Mouse (Mus musculus) splenic B cell, adult 2 months (primary cell): ENCODE measurements around the gene Wasf2.

ENCODE experiments used
- DNase-seq: peaks from one replicate; pipeline ENCODE4 v3.0.0-alpha.2; 2011; ENCODE audit warnings: low read depth, low spot score
- H3K27me3 ChIP-seq: 2 replicates; pipeline ENCODE4 v1.6.1; 2012; ENCODE audit warnings: mild to moderate bottlenecking, low read length, moderate library complexity, mixed read lengths; ENCODE audit not compliant: control insufficient read depth, poor library complexity, insufficient read depth, severe bottlenecking
- H3K36me3 ChIP-seq: 2 replicates; pipeline ENCODE4 v1.6.1; 2012; ENCODE audit warnings: mild to moderate bottlenecking, low read length, moderate library complexity, mixed read lengths; ENCODE audit not compliant: control insufficient read depth, poor library complexity, insufficient read depth, severe bottlenecking

The Wasf2 gene

GRCm38 (mm10) chr4:133129391-133129790 lies 914 bp upstream of the Wasf2 start:
- Histone ChIP-seq H3K36me3 (no peaks in the 10 kb centered on the region), H3K27me3 (no peaks in the 10 kb centered on the region)
- DNase-seq, result no peak

DNA sequence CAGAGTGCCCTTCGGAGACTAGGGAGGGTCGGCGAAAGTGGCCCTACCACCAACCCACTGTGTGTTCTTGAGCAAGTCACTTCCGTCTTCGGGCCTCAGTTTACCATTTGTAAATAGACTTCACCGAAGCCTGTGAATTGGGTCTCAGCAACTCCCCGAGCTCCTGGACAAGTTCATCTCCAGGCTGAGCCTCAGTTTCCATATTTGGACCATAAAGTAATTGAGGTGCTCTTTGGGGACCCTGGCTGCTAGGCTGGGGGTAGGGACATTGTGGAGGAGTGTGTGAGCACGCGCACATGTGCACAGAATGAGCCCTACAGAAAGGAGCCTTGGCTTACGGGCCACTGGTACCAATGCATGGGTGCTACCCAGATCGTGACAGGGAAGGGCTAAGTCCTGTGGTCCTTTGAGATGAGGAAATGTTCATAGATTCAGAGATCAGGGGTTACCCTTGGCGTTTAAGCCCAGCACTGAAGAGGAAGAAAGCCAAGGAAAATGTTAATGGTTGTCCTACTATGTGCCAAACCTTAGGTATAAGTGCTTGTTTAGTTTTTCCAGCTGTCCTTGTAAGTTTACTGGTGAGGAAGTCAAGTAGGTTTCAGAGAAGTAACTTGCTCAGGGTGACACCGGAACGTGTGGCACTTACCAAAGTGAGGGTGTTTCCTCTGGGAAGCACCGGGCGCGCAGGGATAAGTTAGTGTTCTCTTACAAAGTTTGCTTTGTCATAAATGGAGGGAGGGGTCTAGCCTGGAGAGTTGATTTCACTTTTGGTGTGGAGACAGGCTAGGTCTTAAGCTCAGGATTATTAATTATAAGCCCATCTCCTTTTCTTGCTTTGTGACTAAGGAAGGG lies 811 bp downstream of the Wasf2 start:
- DNase-seq, result peak; percentile 53
- H3K36me3 ChIP-seq, result no peaks in the 10 kb centered on the region
- H3K27me3 ChIP-seq, result no peaks in the 10 kb centered on the region

DNA sequence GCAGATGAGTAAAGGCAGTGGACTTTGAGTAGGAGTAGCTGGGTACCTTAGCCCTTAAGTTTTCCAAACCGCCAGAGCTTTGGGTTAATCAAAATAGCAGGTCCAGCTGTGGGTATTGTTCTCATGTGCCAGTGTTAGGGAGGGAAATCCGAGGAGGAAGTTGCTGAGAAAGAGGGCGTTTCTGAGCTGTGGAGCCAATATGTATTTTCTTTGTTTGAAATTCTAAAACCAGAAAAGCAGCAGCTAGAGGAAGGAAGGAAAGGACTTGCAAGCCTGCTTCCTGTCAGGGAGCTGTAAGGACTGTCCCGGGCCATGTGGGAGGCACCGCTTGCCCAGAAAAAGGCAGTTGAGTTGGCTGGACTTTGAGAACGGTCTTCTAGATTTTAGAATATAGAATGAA lies 1.7 kb downstream of the Wasf2 start:
- Histone ChIP-seq H3K36me3 (no peaks in the 10 kb centered on the region), H3K27me3 (no peaks in the 10 kb centered on the region)
- peak; percentile 47 for DNase-seq

DNA sequence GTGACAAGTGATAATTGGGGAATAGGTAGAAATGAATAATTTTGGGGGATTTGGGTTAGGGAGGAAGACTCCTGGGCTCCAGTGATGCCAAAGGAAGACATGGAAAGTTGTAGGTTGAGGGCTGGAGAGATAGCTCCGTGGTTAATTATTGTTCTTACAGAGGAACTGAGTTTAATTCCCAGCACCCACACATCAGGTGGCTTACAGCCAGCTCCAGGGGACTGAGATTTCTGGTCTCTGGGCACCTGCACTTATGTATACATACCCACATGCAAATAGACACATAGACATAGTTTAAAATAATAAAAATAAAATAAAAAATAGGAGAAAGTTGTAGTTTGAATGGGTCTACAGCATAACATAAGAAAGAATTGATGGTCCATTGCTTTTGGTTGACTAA lies 6.6 kb downstream of the Wasf2 start:
- no peaks in the 10 kb centered on the region for H3K27me3 ChIP-seq
- no peak for DNase-seq
- 0 out of 2 replicates have a peak, but pooled peaks cover 1% of the 10 kb centered on the region for H3K36me3 ChIP-seq

- H3K27me3 ChIP-seq, result no peaks in the 10 kb centered on the region
- H3K36me3 ChIP-seq, result 0 out of 2 replicates have a peak, but pooled peaks cover 1% of the 10 kb centered on the region
- DNase-seq, result peak; percentile 45
These were observed 8.7 kb downstream of the Wasf2 start for GRCm38 (mm10) chr4:133138971-133139370.

GRCm38 (mm10) chr4:133155006-133155405 lies 24.7 kb downstream of the Wasf2 start:
- no peak for DNase-seq
- Histone ChIP-seq H3K36me3 (no peaks in the 10 kb centered on the region; the same call in 1 of the 2 replicates), H3K27me3 (no peaks in the 10 kb centered on the region)

DNA sequence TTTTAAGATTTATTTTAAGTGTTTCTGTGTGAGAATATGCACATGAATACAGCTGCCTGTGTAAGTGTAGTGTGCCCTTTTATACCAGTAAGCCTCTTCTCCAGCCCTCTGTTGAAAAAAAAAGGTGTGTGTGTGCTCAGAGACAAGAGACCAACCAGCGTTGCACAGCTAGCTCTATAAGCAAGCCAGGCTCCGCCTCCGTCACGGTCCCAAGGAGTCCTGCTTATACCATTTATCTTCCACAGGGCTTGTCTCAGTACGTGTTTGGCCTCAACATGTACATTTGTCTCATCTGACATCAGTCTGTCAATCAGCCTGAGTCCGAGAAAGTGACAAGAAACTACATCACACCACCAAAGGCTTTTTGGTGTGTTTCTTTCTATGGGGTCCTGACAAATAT lies 25.4 kb downstream of the Wasf2 start:
- DNase-seq, result peak; percentile 46
- Histone ChIP-seq H3K36me3 (no peaks in the 10 kb centered on the region; the same call in 1 of the 2 replicates), H3K27me3 (no peaks in the 10 kb centered on the region)

DNA sequence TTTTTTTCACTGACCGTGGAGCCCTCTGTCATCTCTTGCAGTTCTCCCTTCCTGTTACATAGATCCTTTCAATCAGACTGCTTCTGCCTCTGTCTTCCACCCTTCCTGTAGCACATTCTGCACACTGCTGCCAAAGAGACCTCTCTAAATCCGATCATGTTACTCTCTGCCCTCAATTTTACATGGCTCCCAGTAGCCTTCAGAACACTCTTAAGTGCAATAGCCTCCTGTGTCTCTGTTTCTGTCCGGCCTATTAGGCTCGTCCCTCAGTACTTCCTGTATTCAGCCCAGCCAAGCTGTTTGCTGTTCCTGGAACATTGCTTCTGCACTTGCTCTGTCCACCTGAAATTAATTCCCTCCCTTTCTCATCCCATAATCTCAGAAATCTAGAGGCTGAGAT lies 26.1 kb downstream of the Wasf2 start:
- DNase-seq, result no peak
- no peaks in the 10 kb centered on the region for H3K27me3 ChIP-seq
- H3K36me3 ChIP-seq, result no peaks in the 10 kb centered on the region; the same call in 1 of the 2 replicates

- DNase-seq, result no peak
- Histone ChIP-seq H3K27me3 (no peaks in the 10 kb centered on the region), H3K36me3 (no peaks in the 10 kb centered on the region)
These were observed 26.5 kb downstream of the Wasf2 start for GRCm38 (mm10) chr4:133156831-133157230.

GRCm38 (mm10) chr4:133159127-133159526 lies 28.8 kb downstream of the Wasf2 start:
- no peaks in the 10 kb centered on the region for H3K27me3 ChIP-seq
- no peaks in the 10 kb centered on the region; the same call in 1 of the 2 replicates for H3K36me3 ChIP-seq
- peak; percentile 88 for DNase-seq

DNA sequence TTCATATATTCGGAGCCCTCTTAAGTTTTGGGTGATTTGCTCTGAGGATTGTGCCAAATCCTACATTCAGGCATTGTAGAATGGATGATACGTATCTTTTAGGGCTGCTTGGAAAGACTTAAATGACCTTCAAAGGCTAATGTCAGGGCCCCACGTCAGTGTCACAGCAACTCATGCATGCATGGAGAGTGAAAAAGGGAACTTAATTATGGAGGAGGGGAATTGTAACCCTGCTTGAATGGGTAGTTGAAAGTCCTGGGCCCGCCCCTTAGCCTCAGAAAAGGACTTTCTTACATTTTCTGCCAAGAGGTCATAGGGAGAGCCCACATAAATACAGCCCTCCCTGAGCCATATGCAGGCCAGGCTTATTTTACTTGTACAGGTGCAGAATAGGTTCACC lies 29.3 kb downstream of the Wasf2 start:
- no peaks in the 10 kb centered on the region for H3K27me3 ChIP-seq
- peak; percentile 88 for DNase-seq
- H3K36me3 ChIP-seq, result no peaks in the 10 kb centered on the region; the same call in 1 of the 2 replicates

DNA sequence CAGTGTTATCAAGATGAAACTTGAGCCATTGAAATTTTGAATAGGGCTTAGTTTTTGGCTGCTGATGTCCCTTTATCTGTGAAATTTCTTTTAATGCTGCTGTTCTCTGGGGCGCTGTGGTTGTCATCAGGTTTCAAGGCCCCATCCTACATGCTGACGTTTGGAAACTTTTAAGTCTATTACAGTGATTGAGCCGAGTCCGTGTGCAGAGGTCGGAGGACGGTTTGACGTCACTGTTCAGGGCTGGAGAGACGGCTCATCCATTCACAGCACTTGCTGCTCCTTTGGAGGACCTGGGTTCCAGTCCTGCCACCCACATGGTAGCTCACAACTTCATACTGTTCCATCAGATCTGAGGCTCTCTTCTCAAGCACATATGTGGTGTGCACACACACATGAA lies 29.9 kb downstream of the Wasf2 start:
- DNase-seq, result no peak
- Histone ChIP-seq H3K36me3 (peaks cover 3% of the 10 kb centered on the region; the same call in 1 of the 2 replicates), H3K27me3 (no peaks in the 10 kb centered on the region)

DNA sequence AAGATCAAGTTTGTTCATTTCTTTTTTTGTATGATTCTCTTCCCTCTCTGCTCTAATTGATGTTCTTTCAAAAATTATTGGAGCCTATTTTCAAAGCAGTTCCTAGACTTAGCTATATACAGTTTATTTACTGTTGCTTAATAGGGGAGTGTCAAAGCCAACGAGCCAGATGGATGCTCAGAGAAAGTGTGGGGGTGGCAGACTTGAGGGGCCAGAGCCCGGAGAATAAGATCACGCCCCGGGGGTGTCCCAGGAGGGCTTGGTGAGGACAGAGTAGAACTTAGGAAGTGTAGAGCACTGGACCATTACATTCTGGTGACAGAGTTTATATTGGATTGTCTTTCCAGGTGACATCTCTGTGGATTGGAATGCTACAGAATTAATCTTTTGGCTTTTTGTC lies 30.5 kb downstream of the Wasf2 start:
- Histone ChIP-seq H3K27me3 (no peaks in the 10 kb centered on the region), H3K36me3 (peaks cover 4% of the 10 kb centered on the region; the same call in 1 of the 2 replicates)
- no peak for DNase-seq

DNA sequence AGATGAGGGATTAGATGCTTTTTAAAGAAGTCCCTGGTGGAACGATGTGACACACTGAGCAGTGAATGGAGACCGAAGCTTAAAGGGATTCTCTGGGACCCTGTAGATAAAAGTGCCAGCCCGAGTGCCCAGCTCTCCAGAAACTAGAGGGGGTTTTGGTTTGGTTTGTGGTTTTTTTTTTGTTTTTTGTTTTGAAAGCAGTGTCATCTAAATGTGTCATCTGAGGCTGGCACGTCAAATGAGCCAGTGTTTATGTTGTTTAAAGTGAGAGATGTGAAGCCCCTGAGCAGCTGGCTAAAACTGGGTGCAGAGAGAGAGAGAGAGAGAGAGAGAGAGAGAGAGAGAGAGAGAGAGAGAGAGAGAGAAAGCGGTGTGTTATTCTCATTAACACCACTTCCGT lies 31.9 kb downstream of the Wasf2 start:
- DNase-seq, result no peak
- H3K27me3 ChIP-seq, result no peaks in the 10 kb centered on the region

GRCm38 (mm10) chr4:133166773-133167172 lies 36.5 kb downstream of the Wasf2 start:
- DNase-seq, result no peak
- Histone ChIP-seq H3K27me3 (no peaks in the 10 kb centered on the region), H3K36me3 (peaks cover 4% of the 10 kb centered on the region; the same call in 1 of the 2 replicates)

More for the DNA sequence above, 31.9 kb downstream of the Wasf2 start:
- H3K36me3 ChIP-seq, result peaks cover 4% of the 10 kb centered on the region; the same call in 1 of the 2 replicates
